Mouse (Mus musculus) cerebellum, postnatal 4 days (tissue): Measurements from ENCODE around the gene Med19.
"Not testable (repeated sequence)": the region's sequence is repeated elsewhere in the genome, so short reads cannot be mapped to it uniquely, and the experiment has no call there.

Experiments used
- DNase-seq, 2 experiments: peaks; one replicate each; pipeline ENCODE4 v3.0.0; 2022; ENCODE audit warnings: low spot score in 2 of 2, mixed read lengths in 1 of 2

The Med19 gene

GRCm38 (mm10) chr2:84666081-84666480 lies 12.1 kb upstream of the Med19 start:
- DNase-seq = no peak

- DNase-seq = peak in 1 of 2 experiments; percentile 37
These were observed 8.2 kb upstream of the Med19 start for GRCm38 (mm10) chr2:84669828-84670568.

GRCm38 (mm10) chr2:84670569-84670933 lies 7.7 kb upstream of the Med19 start, which contains the start of gene Selenoh:
TSS of gene Selenoh (minus strand) at chr2:84670770.
- DNase-seq = peak; percentile 75 to 86

- DNase-seq = not testable (repeated sequence)
These were observed 6.7 kb upstream of the Med19 start for GRCm38 (mm10) chr2:84671535-84671934.

- no peak for DNase-seq
These were observed 783 bp upstream of the Med19 start for GRCm38 (mm10) chr2:84677270-84677967.

- no peak for DNase-seq
These were observed 814 bp downstream of the Med19 start, which contains the start of gene Tmx2 for GRCm38 (mm10) chr2:84679016-84679415. TSS of gene Tmx2 (minus strand) at chr2:84679140.

- DNase-seq = no peak
These were observed 4.5 kb downstream of the Med19 start for GRCm38 (mm10) chr2:84682605-84683183.

GRCm38 (mm10) chr2:84688080-84688844 lies 10.1 kb downstream of the Med19 start:
- DNase-seq = no peak

GRCm38 (mm10) chr2:84690050-84690449 lies 11.8 kb downstream of the Med19 start:
- DNase-seq = no peak

- no peak for DNase-seq
These were observed 16.9 kb downstream of the Med19 start for GRCm38 (mm10) chr2:84695007-84695695.

- DNase-seq = no peak
These were observed 25.3 kb downstream of the Med19 start for GRCm38 (mm10) chr2:84703497-84703896.

GRCm38 (mm10) chr2:84704329-84704728 lies 26.1 kb downstream of the Med19 start:
- DNase-seq = no peak

- DNase-seq = no peak
These were observed 27.1 kb downstream of the Med19 start for GRCm38 (mm10) chr2:84705295-84705694.

- no peak for DNase-seq
These were observed 29.3 kb downstream of the Med19 start for GRCm38 (mm10) chr2:84707523-84707922.

- DNase-seq = no peak
These were observed 33.7 kb downstream of the Med19 start for GRCm38 (mm10) chr2:84711898-84712297.

GRCm38 (mm10) chr2:84714422-84714810 lies 36.2 kb downstream of the Med19 start:
- DNase-seq = no peak

GRCm38 (mm10) chr2:84714811-84715561 lies 36.8 kb downstream of the Med19 start, which contains the start of gene Zdhhc5:
TSS of gene Zdhhc5 (minus strand) at chr2:84715180.
- peak; percentile 97 to 99 for DNase-seq

- DNase-seq = peak in 1 of 2 experiments; percentile 48
These were observed 37.6 kb downstream of the Med19 start for GRCm38 (mm10) chr2:84715562-84716361.
